Mouse (Mus musculus) hematopoietic stem cell, adult 5-6 weeks (primary cell): Measurements from ENCODE around the gene Msi2. TPM values are rescaled to one million over a fixed set of nuclear protein-coding genes. Genes with fewer than 3 reads are reported as not detected.

Experiments
- ATAC-seq, 2 experiments: fragments of 125-278 bp in 1 of 2; replicated peaks in 1 of 2; 2 replicates each; pipeline ENCODE4 v1.8.0; 2016 to 2017; ENCODE audit warnings: inconsistent platforms in 2 of 2, mild to moderate bottlenecking in 2 of 2, moderate number of reproducible peaks in 2 of 2, low read depth in 1 of 2, moderate TSS enrichment in 1 of 2; ENCODE audit not compliant: low FRiP score in 2 of 2, poor library complexity in 2 of 2, severe bottlenecking in 2 of 2, insufficient read depth in 1 of 2, low TSS enrichment in 1 of 2
- total RNA-seq: library from RNA; stranded (forward); fragments of 172-1452, 232-1000 nt; gene quantifications from 2 replicates; pipeline ENCODE4 v1.2.3, GENCODE M21; 2017

Msi2 gene
- 397 and 440 TPM in 2 replicates for total RNA-seq

DNA sequence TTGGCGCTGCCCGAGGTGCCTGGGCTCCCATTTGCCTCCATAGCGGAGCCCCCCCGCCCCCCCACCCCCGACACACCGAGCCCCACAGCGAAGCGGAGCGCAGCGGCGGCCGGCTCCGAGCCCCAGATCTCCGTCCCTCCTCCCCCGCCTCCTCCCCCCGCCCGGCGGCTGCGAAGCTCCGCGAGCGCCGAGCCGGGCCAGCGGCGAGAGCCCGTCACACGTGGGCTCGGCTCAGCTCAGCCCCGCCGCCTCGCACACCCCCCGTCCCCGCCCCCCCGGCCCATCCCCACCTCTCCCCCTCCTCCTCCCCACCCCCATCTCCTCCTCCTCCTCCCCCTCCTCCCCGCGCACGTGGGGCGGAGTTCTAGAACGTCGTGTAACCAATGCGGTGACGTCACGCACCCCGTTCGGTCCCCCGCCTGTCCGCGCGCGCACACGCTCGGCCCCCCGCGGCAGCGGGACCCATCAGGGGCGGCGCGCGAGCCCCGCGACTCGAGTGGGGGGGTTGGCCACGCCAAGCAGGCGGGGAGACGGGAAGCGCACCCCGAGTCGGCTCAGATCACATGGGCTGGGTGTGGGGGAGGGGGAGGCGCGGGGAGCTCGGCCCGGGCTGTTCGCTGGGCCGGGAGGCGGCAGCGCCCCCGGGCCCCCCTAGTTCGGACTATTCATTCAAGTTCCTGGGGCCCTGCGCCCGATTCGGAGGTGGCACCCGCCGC, at the start of gene Msi2:
Gene Msi2 (minus strand): TSS at position 464 of the 716 bp plus-strand sequence.
- peak; percentile 47 to 62 for ATAC-seq

DNA sequence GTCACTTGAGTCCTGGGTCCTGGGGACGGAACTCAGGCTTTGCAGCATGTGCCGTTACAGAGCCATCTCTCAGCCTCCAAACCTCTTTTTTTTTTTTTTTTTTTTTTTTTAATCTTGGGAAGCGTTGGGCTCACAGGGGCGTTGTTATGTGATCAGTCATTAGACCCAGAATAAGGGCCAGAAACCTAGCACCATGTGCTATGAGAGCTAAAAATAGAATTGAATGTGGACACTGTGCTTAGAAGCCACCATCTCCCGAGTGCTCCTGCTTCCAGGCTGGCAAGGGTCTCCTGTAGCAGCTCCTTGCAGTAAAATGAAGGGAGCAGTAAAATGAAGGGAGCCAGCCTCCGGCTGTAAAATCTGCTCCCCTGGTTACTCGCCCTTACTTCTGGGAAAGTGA, 47.3 kb upstream of the Msi2 start:
- ATAC-seq, result no peak

DNA sequence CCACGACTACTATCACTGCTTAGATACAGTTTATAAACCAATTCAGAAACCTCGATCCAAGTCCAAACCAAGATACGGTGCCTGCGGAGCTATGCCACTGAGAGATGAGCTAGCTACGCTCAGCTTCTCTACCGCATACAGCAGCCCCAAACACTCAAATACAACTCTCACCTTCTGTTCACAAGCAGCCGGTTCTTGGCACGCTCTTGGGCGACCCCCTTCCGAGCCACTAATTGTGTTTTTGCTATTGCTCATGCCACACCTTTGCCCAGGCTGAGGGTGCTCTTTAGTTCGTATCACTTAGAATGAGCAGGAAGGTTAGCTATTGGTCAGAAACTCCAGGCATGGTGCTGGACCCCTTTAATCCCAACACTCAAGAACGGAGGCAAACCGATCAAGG, 45.1 kb upstream of the Msi2 start:
- ATAC-seq, result no peak

DNA sequence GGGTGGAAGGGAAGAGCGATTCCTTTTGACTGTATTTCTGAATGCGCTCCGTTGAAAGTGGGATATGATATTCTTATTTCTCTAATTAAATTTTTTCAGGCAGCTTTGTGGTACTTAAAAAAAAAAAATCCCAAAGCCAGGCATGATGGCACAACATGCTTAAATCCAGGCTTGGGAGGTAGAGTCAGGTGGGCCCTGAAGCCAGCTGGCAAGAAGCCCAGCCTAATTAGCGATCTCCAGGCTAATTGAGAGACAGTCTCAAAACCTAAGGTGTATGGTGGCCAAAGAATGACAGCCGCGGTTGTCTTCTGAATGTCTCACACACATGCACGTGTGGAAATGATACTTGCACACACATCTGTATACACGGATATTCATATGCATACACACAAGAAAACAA, 41.2 kb upstream of the Msi2 start:
- no peak for ATAC-seq

DNA sequence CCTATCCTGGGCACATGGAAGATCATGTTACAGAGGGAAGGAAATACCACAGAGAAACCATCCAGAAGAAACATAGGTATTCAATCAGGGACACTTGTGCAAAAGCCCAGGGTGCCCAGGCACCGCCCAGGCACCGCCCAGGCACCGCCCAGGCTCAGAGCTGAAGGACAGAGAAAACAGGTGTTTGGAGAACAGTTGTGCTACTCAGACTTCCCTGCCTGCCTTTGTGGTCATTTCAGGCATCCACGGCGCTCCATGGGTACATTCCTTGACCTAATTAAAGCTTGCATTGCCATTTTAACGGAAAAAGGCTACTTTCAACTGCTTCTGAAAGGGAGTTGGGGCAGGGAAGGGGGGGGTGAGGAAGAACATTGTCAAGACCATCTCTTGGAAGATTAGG, 40.1 kb upstream of the Msi2 start:
- ATAC-seq, result no peak

DNA sequence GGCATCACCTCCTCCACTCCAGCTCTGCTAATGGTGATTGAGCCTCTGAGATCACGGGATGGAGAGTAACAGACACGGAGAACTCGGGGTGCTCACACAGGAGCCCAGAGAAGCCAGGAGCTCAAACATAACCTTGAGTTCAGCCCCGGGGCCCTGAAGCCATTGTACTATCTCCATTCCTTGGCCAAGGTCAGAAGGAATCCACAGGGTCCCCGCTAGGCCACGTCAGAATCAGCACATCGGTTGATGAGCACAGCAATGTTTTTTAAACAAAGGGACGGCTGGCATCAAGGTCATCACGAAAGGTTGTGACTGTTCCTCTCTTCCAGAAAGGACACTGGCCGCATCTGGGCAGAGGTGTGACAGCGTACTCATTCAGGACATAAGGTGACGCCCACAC, 27.0 kb upstream of the Msi2 start:
- no peak for ATAC-seq

DNA sequence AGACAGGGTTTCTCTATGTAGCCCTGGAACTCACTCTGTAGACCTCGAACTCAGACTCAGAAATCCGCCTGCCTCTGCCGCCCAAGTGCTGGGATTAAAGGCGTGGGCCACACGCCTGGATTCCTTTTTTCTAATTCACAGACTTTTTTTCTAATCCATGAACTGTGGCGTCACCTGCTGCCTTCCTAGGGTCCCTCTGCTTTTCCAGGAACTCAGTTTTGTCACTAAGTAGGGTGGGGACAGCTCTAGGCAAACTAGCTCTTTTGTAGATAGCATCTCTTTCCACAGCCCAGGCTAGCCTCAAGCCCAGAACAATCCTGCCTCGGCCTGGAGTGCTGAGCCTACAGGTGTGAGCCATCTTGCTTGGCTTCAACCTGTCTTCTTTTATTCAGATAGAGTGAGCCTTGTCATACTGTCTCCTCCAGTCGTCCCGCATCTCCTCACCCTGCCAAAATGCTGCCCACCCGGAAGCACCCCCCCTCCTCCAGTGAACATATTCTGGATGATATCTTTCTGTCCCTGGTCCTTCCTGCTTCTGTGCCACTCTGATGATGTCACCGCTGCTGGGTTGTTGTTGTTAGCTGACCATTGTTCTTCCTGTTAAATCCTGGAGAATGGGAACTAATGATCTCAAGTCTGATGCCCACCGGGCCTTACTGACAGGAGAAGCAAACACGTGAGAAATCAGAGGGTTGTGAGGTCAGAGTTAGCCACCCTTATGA, 21.4 kb upstream of the Msi2 start:
- no peak for ATAC-seq

DNA sequence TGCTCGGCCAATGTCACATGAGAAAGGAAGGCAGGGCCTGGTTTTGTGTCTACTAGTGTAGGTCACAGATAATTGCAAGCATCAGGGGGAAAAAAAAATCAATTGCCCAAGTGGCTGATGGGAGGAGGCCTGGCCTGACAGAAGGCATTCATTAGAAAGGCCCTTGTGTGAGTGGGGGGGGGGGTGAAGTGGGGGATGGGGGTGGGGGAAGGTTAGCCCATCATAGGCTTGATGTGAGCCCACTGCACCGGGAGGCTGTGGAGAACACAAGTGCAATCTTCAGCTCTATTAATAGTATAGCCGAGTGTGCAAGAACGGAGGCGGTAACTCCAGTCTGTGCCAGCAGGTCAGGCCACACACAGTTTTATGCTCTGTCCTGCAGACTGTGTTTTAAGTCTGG, 11.1 kb upstream of the Msi2 start:
- no peak for ATAC-seq

DNA sequence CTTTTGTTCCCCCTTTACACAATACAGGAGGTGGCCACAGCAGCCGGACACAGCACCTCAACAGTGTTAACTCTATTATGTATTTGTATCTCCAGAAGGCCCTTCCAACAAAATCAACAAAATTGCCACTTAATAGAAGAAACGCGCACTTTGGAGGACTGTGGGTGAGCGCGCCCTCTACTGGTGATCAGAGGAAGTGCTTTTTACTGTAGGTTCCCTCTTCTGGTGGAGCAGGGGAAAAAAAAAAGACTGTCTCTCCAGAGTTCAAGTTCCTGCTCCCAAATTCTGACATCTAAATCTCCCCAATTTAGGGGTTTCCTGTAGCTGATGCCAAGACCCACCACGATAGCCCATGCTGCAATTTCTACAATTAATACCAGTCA, 10.2 kb upstream of the Msi2 start:
- peak; percentile 65 to 76; a peak in 2 of 4 replicates for ATAC-seq

DNA sequence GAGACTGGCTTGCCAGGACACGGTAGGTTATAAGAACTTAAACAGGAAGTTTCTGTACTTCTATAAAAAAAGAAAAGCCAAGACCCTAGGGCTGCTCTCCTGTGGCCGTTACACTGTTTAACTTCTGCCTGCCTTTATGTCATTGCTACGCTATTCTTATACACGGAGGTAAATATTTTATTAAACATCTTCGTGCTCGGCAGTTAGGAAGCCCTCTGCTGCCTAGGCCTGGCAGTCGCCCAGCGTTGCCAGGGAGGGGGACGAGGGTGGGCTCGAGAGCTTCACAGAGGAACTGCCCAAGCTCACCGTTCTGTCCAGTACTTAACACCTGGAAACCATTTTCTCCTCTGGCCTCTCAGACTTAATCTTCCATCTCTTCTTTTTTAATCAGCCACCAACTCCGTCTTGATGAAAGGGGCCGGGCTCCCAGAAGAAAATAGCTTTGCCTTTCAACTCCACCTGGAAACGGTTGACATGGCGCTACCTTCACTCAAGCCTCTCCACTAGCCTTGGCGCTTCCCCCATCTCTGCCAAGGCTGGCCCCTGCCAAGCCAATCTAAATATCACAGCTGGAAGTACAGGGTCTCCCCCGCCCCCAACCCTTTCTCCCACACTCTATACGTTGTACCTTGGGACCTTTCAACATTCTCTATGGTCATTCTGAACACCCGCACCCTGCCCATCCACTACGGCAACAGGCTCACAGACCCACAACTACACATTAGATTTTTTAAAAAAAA, 9.6 kb upstream of the Msi2 start:
- ATAC-seq, result peak in 1 of 2 experiments; percentile 31; a peak in 2 of 4 replicates

DNA sequence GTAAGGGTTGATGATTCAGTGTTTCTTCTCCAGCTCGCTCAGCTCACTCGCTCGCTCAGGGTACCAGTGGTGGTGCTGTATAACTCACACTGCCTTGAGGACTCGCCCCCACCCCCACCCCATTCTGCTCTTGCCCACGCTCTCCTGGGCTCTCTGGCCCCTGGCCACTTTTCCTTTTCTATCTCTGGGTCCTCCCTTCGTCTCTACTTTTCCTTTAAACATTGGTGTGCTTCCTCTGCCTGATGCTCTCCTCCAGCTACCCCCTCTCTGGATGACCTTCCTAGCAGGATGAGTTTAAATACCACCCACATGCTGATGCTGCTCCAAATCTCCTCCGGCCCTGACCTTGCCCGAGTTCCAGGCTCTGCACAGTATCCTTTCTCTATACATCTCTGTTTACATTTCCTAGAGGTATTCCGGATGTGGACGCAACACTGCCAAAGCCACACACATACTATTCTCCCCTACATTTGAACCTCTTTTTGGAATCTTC, 2.9 kb upstream of the Msi2 start:
- ATAC-seq, result no peak

DNA sequence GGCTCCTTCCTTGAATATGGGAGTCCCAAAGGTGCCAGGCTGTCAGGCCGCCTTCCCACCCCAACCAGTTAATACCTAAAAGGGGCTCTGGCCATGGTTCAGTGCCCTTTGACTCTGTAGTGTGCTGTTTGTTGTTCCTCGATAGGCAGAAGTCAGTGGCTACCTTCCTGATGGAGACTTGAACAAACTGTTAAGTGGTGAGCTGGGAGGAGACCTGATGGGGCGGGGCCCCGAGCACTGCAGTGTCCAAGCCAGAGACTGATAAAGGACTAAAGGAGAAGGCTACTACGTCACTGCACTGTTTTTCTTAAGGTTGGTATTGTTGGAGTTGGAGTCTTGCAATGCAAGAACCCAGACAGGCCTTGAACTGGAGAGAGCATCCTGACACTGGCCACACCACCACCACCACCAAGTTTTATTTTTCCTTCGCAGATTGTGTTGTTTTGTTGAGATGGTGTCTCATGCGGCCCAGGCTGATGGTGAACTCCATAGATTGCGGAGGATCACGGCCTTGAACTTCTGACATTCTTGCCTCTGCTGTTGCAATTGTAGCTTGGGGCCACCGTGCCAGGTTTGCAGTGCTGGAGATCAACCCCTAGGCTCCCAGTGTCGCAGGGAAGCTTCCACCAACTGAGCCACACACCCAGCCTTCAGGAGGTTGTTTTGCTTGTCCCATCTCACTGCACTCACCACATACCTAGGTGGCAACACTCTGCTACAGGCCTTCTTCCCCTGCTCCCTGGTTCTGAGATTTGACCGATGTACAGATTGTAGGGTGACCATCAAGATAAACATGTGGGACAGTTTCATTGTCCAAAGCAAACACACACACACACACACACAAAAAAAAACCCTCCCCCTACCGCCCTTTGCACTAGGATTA, 2.2 kb upstream of the Msi2 start:
- no peak for ATAC-seq

DNA sequence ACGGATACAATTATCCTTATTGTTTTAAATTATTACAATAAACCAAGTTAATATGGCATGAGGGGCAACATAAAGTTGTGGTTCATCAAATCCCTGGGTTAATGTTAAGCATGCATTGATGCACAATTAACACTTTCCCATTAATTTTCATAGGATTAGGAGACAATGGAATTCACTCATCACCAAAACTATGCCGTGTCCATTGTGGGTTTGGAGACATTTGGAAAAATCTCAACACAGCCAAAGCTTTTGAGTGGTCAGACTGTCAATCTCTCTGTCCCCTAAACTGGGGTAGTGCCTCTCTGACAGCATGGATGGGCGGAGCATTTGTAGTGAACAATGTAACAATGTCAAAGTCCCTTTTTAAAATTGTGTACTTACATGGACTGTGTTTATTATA, 1.3 kb upstream of the Msi2 start:
- no peak for ATAC-seq

DNA sequence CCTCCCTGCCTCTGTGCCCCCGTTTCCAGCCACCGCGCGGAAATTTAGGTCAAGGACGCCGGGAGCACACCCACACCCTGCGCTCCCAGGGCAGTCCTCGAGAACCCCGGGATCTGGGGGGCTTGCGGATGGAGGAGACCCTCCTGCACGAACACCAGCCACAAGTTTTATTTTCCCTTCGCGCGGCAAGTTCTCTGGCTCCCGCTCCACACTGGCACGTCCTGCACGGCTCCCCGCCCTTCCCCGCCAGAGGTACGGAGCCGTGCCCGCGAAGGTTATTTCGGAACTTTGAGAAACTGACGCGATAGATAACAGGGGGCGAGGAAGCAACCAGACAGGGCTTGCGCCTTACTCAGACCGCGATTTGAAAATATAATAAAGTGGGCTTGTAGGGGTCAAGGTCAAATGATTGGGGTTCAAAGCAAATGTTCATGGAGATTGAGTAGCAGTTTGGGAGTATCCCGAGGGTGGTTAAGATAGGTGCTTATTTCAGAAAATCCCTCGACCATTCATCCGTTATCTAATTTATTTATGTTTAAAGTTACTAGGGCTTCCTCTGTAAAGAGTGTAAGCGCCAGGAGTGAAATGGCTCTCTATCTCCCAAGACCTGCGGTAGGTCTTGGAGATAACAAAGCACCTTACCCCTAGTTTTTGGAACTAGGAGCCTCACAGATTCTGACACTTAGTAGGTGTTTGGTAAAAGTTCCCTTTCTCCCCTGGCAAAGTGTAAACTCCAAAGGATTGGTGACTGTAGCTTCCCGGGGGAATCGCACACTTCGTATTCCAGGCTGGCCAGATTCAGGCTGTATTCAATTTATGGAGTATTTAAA, 668 bp upstream of the Msi2 start:
- ATAC-seq, result peak; percentile 1 to 34; a peak in 2 of 4 replicates

DNA sequence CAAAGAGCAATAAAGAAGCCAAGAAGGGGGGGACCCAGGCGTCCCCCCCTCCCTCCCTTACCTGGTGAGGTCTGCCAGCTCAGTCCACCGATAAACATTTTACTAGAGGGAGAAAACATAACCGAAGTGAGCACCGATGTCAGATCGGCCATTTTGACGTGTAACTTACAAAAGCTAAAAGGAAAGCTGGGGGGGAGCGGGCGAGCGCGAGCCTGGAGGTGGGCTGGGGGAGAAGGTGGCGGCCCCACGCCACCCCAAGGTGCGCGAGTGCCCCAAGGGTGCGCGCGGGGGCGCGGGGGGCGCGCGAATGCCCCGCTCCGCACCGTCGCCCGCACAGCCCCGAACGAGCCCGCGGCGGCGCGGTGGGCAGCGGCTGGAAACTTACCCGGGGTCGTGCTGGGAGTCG, 666 bp downstream of the Msi2 start:
- ATAC-seq, result no peak

DNA sequence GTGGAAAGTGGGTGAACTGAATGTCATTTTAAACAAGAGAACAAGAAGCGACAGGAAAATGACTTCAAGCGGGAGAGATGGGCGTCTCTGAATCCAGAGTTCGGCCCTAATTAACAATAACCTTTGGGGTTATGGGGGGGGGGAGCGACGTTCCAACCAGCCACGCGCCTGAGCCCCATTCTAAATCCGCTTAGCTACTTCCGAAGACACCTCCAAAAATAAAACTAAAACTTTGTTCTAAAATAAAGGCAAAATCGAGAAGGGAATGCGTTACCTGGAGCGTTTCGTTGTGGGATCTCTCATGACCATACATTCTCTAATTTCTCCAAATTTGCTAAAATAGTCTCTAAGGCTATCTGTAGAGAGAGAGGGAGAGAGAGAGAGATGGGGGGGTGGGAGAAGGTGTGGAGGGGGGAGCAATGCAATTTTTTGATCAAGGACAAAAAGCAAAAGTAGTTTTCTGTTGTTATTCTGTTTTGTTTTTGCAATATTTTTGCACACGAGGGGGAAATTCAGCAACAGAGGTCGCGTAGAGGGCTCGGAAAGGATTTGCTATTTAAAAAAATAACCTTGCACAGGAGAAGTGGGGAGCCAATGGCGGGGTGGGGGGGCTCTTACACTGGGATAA, 1.2 kb downstream of the Msi2 start:
- ATAC-seq, result no peak
